Mouse (Mus musculus) frontal cortex, postnatal 14 days (tissue): ENCODE measurements at regions not wholly inside any gene's neighbourhood (a gene's known extent, or its start where the extent isn't known, plus 50 kb on each side); places are given as distances from the start of the nearest gene placed in this dataset.

Source experiments
- DNase-seq, 2 experiments: peaks; one replicate each; pipeline ENCODE4 v3.0.0; 2022; ENCODE audit warnings: low spot score in 2 of 2

GRCm38 (mm10) chrX:19199531-19199930 lies 281.6 kb downstream of the Tex13c3 start:
- DNase-seq, result no peak

- no peak for DNase-seq
These were observed 312.1 kb downstream of the Tex13c3 start for GRCm38 (mm10) chrX:19168983-19169382.

DNA sequence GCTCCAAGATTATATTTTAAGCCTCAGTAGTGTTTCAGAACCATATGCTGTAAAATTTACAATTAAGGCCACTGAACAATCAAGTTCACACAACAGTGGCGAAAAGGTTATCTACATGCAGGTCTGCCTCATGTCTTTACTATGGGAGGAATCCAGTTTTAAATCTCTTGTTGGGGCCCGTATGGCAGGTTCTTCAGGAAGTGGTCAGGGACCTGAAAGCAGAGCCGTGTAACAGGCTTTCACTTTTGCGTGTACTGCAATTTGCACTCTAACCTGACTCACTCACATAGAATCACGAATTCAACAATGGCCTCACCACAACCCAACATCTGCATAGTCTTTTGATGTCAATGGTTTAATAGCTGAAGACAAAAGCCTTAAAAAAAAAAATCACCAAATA lies 312.6 kb downstream of the Tex13c3 start:
- no peak for DNase-seq

- DNase-seq, result no peak
These were observed 313.0 kb downstream of the Tex13c3 start for GRCm38 (mm10) chrX:19168111-19168510.

- no peak for DNase-seq
These were observed 313.8 kb downstream of the Tex13c3 start for GRCm38 (mm10) chrX:19167121-19167853.

GRCm38 (mm10) chrX:19165891-19166644 lies 315.1 kb downstream of the Tex13c3 start:
- no peak for DNase-seq

DNA sequence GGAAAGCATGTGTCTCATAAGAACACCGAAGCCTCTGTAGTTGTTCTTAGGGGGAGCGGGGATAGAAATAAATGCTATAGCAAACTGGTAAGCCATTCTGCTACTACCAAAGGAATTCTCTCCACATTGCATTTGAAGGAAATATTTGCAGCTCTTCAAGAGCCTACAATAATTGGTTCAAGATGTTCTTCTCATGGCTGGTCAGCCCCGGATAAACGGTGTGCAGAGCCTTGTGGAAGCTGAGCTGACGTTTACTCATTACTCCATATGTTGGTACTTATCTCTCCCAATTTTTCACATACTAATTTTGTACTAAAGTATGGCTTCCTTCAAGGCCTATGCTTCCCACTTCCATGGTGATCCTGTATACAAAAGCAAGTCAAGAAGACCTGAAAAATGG lies 317.0 kb downstream of the Tex13c3 start:
- no peak for DNase-seq

GRCm38 (mm10) chrX:19162958-19163357 lies 318.2 kb downstream of the Tex13c3 start:
- no peak for DNase-seq

DNA sequence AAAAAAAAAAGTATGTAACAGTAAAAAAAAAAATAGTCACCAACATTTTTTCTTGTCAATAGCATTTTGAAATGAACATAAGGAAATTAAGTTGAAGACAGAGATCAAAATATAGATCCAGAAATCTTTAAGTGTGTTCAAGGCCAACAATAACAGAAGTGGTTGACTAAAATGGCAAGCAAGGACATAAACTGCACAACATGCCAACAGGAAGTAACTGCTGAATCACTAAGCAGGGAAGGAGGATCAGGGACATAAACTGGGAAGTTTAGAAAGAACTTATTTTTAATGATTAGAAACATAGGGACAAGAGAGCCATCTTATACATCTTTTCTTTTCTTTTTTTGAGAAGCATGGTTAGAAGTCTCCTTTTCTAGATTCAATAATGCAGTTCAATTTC lies 318.8 kb downstream of the Tex13c3 start:
- no peak for DNase-seq

GRCm38 (mm10) chrX:19160275-19160930 lies 320.7 kb downstream of the Tex13c3 start:
- DNase-seq, result no peak

DNA sequence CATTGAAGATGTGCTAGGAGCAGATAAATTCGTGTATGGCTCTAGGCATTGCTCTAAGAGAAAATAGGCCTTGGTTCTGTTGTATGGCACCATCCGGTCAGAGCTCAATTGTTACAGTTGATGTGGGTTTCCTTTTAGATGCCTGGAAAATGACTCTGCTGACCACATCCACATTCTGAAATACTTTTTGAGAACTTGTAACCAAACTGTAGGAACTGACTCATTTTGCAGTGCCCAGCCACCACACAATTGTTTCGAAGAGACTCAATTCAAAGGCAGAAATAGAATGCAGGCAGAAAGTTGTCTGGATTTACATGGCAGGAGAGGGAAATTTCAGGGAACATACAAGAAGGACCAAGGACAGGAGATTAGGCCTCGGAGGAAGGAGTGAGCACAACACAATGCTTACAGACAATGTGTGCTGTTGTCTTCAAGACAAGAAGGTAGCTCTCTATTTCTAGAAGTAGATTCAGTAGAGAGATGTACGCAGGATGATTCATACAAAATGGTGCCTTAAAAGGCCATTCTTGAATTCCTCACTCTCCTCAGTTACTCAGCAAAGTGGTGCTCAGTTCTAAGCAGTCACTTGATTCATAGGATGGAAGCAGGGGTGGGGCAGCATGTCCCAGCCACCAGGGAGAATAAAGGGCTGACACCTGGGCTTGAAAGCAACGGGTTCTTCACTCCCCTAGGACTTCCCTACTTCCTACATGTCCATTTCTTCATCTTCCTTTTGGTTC lies 323.5 kb downstream of the Tex13c3 start:
- no peak for DNase-seq

GRCm38 (mm10) chrX:19153619-19154018 lies 327.5 kb downstream of the Tex13c3 start:
- no peak for DNase-seq

GRCm38 (mm10) chrX:19152170-19152861 lies 328.8 kb downstream of the Tex13c3 start:
- no peak for DNase-seq

GRCm38 (mm10) chrX:19150606-19151005 lies 330.5 kb downstream of the Tex13c3 start:
- no peak for DNase-seq

DNA sequence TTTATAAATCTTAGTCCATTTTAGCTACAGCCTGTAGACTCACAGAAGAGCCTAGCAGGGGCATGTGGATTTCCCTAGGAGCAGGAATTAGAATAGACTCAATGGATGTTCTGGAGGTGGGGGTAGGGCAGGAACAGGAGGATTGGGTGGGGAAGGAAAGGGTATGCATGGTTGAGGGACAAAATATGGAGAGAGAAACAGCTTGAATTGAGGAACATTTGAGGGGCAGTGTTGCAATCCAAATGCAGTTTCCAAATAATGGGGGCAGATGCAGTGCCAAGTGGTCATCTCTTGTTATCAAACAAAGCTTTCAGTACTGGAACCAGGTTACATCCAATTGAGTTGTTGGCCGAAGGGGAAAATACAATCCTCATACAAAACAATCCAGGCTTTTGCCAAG lies 332.4 kb downstream of the Tex13c3 start:
- no peak for DNase-seq

DNA sequence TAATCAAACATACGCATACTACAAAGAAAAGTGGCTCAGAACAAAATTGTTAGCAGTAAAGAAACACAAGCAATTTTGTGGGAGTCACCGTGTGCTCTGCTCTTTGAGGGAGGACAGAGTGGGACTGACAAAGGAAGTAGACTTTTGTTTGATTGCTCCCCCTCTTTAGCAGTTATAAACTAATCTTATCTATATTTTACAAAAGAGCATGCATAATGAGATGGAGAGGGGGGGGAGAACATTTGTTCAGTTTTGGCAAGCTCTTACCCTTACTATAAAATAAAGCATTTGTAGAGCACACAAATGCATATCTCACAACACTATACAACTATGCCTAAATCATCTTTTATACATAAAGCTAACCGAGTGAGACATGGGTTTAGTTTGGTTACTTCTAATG lies 332.9 kb downstream of the Tex13c3 start:
- no peak for DNase-seq

- DNase-seq, result no peak
These were observed 368.4 kb downstream of the Tex13c3 start for GRCm38 (mm10) chrX:19112753-19113152.

DNA sequence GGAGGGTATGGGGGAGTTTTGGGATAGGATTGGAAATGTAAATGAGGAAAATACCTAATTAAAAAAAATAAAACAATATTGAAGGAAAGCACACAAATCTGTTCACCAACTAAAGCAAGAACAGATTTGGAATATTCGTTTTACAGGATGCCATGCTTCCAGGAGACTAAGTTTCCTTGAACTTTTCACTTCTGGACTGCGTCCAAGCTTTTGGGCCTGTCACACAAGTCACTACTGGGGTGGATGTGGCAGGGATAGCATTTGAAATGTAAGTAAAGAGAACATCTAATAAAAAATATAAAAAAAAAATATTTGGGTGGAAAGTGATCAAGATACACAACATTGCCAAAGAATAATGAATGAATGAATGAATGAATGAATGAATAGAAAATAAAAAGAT lies 378.2 kb downstream of the Tex13c3 start:
- DNase-seq, result no peak

GRCm38 (mm10) chrX:19095960-19096359 lies 385.2 kb downstream of the Tex13c3 start:
- DNase-seq, result no peak

- no peak for DNase-seq
These were observed 396.7 kb downstream of the Tex13c3 start for GRCm38 (mm10) chrX:19084435-19084834.

DNA sequence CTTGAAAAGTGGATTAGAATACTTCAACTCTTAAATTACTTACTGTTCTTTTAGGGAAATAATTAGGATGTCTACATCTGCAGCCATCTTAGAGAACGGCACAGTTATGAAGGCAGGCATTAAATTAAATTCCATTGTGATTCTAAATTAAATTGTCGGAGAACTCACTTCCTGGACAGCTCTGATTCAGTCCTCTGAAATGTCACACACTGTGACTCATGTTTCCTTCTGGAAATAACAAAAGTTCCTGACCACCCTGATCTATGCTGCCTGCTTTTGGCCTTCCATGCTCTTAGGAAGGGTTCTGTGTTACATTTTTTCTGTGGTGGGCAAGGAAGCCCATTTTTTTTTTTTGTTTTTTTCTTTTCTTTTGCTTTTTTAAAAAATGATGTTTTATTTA lies 401.1 kb downstream of the Tex13c3 start:
- no peak for DNase-seq
